Mouse (Mus musculus) splenic B cell, adult 2 months (primary cell): ENCODE measurements around the gene Lrrc73.
A peak's percentile ranks its signal among the peaks of the same experiment; 100 is the strongest.

Experiments
- DNase-seq: peaks from one replicate; pipeline ENCODE4 v3.0.0-alpha.2; 2011; ENCODE audit warnings: low read depth, low spot score
- H3K27me3 ChIP-seq: 2 replicates; pipeline ENCODE4 v1.6.1; 2012; ENCODE audit warnings: mild to moderate bottlenecking, low read length, moderate library complexity, mixed read lengths; ENCODE audit not compliant: control insufficient read depth, poor library complexity, insufficient read depth, severe bottlenecking
- H3K36me3 ChIP-seq: 2 replicates; pipeline ENCODE4 v1.6.1; 2012; ENCODE audit warnings: mild to moderate bottlenecking, low read length, moderate library complexity, mixed read lengths; ENCODE audit not compliant: control insufficient read depth, poor library complexity, insufficient read depth, severe bottlenecking

Lrrc73 gene

DNA sequence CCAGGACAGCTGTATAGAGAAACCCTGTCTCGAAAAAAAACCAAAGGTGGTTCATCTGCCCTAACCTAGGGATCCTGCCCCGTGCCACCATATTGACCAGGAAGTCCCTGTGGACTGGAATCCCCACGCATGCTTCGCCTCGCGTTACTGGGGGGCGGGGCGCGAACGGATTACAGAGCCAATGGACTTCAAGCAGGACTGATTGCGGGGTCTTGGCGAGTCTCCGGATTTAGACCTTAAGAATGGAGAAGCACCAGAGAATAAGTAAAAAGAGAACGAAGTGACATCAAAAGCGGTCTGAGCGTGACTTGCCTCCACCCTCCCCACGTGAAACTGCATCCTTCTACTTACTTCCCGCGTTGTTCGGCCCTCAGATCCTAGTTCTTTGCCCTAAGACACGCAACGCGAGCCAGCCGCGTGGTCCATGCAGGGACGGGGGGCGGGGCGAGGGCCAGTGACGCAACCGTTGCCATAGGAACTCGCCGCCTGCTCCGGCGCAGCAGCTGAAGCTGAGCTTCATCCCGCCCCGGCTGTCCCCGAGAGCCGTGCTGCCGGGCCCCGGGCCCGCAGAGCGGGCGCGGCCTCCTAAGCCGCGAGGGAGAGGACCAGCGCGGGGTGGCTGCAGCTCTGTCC is at the start of gene Lrrc73:
Lrrc73 (plus strand) TSS at position 80 of the 633 bp plus-strand sequence.
- peaks cover 6% of the 10 kb centered on the region for H3K36me3 ChIP-seq
- no peaks in the 10 kb centered on the region for H3K27me3 ChIP-seq
- DNase-seq: peak; percentile 93

DNA sequence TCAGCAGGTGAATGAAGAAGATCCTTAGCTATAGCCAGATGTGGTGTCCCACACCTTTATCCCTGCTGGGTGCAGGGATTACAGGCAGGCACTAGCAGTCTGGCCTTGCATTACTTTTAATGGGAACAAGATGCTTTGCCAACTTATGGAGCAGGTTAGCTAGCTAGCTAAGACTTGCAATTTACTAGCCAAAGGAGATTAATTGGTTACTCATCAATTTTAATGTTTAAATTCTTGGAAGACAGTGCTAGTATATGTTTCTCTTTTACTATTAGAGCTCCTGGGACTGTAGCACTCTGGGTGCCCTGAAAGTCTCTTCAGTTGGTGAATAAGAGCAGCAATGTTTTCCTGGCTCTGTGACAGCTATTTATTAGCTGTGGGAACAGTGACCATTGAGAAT is 46.7 kb upstream of the Lrrc73 start:
- DNase-seq: no peak
- Histone ChIP-seq H3K27me3 (no peaks in the 10 kb centered on the region), H3K36me3 (peaks cover 16% of the 10 kb centered on the region)

DNA sequence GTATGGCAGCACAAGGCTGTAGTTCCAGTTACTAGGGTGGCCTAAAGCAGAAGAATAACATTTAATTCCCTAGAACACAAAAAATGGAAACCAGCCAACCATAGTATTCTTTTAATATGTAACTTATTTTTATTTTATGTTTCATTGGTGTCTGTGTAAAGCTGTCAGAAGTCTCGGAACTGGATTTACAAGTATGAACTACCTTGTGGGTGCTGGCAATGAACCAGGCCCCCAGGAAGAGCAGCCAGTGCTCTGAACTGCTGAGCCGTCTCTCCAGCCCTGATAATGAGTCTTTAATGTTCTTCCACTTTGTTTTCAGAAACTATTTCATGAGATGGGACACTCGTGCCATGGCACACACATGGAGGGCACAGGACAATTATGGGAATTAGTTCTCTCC is 42.8 kb upstream of the Lrrc73 start:
- Histone ChIP-seq H3K27me3 (no peaks in the 10 kb centered on the region), H3K36me3 (peaks cover 18% of the 10 kb centered on the region)
- no peak for DNase-seq

DNA sequence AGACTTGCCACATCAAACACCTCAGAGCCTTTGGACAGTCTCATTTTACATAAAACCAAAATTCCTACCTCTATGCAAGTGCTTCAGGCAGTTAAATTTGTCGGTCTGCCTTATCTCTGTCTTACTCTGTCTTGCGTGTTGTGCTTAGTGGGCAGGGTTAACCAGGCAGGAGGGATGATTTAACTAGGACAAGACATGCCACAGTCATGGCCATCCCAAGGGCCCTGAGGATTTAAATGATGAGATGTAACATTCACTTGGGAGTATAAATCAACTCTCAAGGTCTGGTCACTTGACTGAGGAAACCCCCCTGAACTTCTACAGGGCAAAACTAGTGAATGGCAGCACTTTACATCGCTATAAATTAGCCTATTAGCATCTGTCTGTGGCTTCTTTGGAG is 31.7 kb upstream of the Lrrc73 start:
- DNase-seq: no peak
- Histone ChIP-seq H3K27me3 (no peaks in the 10 kb centered on the region), H3K36me3 (peaks cover 12% of the 10 kb centered on the region)

DNA sequence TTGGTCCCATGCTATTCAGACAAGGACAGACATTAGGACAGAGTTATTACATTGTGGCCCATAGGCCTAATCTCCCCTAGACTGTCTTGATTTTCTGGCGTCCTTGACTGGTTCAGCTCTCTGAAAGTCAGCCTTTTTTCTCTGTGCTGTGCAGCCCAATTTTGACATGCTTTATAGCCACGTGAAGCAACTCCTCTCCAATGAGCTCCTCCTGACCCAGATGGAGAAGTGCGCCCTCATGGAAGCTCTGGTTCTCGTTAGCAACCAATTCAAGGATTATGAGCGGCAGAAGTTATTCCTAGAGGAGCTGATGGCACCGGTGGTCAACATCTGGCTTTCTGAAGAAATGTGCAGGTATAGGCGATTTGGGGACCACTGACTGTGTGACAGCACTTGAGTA is 25.8 kb upstream of the Lrrc73 start:
- peaks cover 15% of the 10 kb centered on the region for H3K36me3 ChIP-seq
- H3K27me3 ChIP-seq: no peaks in the 10 kb centered on the region
- no peak for DNase-seq

DNA sequence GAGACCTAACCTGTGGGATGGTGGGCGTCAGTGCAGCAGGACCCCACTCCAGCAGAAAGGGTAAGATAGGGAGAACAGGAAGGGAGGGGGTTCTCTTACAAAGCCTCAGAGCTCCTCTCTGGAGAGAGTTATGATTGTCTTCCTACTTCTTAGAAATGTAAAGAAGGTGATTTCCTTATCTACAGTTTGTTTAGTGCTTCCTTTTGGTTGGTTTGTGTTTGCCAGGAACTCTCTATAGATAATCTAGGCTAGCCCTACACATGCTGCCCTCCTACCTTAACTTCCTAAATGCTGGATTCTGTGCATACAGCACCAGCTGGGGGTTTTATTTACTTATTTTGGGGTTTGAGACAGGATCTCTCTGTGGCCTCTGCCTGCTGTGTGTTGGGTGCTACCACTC is 17.3 kb upstream of the Lrrc73 start:
- no peaks in the 10 kb centered on the region for H3K27me3 ChIP-seq
- peaks cover 13% of the 10 kb centered on the region for H3K36me3 ChIP-seq
- no peak for DNase-seq

DNA sequence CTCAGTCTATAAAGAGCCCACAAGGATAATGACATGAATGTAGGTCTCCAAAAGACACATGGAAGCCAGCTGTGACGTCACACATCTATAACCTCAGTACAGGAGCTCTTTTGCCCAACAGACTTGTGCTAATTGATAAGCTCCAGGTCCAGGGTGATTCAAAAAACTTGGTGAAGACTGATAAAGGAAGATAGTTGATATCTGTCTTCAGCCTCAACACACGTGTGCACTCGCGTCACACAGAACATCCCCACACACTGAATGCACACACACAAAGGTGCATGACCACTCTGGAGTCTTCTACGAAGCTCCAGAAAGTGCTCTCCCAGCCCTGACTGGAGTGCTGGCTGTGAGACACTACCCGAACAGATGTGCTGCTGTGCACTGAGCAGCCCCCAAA is 16.3 kb upstream of the Lrrc73 start:
- Histone ChIP-seq H3K36me3 (peaks cover 15% of the 10 kb centered on the region), H3K27me3 (no peaks in the 10 kb centered on the region)
- no peak for DNase-seq

DNA sequence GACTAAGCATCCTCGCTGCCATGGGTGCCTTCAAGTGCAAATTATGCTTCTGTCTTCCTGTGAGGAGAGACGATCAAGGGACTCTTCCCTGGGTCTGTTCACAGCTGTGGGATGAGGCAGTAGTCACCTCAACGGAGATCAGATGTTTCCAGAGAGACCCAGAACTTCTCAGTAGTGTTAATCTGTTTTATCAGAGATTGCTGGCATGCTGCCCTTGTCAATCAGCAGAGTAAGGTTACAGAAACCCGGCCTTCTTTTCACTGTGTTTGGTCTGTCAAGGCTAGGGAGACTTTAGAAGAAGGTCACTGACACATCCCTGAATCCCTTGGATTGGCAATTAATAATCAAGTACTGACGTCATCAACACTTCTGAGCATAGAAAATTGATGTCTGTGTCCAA is 15.9 kb upstream of the Lrrc73 start:
- DNase-seq: no peak
- H3K36me3 ChIP-seq: peaks cover 17% of the 10 kb centered on the region
- no peaks in the 10 kb centered on the region for H3K27me3 ChIP-seq

DNA sequence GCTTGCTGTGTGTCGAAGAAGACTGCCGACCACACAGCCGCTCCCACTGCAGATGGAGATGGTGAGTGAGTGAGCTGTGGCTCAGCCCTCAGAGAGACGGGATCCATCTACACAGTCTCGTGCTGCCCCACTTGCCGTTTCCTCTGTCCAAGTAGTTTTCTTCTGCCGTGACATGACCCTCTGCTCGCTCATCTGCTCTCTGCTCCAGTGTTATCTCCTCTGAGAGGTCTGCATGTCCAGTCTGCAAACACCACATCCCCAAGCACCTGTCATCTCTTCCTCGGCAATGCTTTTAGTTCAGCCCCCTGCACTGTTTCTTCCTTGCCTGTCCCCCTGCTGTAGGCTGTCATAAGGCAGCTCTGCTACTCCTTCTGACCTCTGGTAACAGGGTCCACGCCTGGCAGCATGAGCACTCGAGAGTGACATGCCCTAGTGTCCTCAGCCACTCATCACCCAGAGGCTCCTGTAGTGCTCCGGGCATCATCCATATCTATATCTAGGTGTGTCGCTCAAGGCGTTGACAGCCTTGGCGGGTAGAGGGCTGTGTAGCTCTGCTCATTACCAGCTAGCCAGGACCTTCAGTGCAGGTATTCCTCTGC is 13.7 kb upstream of the Lrrc73 start:
- H3K27me3 ChIP-seq: no peaks in the 10 kb centered on the region
- no peak for DNase-seq

DNA sequence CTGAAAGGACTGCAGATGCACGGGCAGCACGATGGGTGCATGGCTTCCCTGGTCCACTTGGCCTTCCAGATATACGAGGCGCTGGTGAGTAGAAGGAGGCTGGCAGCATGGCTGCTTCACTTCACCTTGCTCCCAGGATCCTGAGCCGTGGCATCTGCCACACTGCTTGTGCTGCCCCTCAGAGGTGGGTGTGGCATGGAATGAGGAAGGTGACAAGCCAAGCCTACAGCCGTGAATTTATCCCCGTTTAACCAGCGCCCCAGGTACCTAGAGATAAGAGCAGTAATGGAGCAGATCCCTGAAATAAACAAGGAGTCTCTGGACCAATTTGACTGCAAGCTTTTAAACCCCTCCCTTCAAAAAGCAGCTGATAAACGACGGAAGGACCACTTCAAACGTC is 11.9 kb upstream of the Lrrc73 start:
- Histone ChIP-seq H3K36me3 (peaks cover 12% of the 10 kb centered on the region; the same call in 1 of the 2 replicates), H3K27me3 (no peaks in the 10 kb centered on the region)
- no peak for DNase-seq

More for the DNA sequence above, 13.7 kb upstream of the Lrrc73 start:
- peaks cover 13% of the 10 kb centered on the region for H3K36me3 ChIP-seq

DNA sequence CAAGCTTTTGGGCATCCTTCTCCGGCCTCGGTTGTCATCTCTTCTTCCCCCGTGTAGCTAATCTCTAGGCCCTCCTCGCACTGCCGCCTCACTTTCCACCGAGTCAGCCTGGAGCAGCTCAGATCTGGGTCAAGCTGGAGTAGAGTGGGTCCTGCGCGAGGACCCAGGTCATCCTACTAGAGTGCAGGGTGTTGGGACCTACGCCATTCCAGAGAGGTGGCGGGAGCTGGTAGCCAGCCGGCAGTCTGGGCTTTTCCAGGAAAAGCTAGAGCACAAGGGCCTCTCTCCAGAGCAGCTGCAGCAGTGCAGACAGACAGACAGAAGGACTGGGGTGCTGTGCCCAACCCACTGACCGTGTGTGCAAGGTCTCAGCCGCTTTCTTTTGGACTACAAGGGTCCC is 11.1 kb upstream of the Lrrc73 start:
- Histone ChIP-seq H3K27me3 (no peaks in the 10 kb centered on the region), H3K36me3 (peaks cover 9% of the 10 kb centered on the region; the same call in 1 of the 2 replicates)
- DNase-seq: no peak

DNA sequence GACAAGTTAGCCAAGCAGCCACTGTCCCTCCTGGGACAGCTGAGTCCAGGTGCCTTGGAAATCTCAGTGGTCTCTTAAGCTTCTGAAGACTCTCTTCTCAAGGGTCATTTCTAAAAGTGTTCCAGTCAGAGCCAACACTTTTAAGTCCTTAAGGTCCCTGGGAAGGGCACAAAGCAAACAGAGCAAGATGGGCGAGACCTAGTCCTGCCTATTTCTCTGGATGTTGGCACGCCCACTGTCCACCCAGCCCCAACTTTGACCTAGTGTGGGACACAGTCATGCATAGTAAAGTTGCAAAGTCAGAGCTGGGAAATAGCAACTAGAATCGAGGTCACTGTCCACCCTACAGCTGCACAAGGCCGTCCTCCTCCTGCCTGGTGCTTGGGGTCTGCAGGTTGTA is 10.3 kb upstream of the Lrrc73 start:
- no peak for DNase-seq
- Histone ChIP-seq H3K27me3 (no peaks in the 10 kb centered on the region), H3K36me3 (peaks cover 8% of the 10 kb centered on the region; the same call in 1 of the 2 replicates)

DNA sequence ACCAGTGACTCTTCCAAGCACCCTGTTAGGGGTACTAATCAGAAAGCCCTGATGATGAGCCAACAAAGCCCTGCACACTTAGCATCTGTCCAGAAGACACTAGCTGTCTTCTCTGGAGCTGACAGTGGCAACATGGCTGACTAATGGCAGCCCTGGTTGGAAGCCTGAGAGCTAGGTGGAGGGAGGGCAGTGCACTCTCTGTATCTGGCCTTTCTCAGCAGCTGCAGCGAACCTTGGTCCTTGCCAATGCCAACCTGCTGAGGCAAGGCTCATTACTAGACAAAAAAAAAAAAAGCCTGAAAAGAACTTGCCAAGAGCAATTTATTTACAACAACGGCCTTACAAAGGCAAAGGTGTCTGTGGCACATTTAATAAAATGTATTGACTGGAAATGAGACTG is 9.7 kb upstream of the Lrrc73 start:
- H3K27me3 ChIP-seq: no peaks in the 10 kb centered on the region

DNA sequence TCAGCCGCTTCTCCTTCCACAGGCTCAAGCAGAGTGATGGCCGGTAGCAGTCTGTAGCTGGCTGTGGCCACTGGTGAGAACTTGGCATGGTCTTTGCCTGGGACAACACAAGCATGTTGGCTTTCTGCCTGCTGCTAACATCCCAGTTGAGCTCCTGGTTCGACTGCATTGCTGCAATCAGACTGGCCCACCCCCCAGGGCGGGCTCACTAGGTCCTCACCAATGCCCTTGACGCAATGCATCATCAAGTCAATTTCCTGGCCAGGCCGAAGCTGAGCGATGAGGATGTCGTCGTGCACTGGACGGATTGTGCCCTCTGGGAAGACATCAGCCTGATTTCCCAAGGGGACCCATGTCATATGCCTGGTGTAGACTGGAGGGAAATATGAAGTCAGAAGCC is 8.8 kb upstream of the Lrrc73 start:
- H3K36me3 ChIP-seq: peaks cover 8% of the 10 kb centered on the region; the same call in 1 of the 2 replicates
- no peaks in the 10 kb centered on the region for H3K27me3 ChIP-seq
- DNase-seq: no peak

More for the DNA sequence above, 9.7 kb upstream of the Lrrc73 start:
- no peak for DNase-seq
- H3K36me3 ChIP-seq: peaks cover 8% of the 10 kb centered on the region; the same call in 1 of the 2 replicates

DNA sequence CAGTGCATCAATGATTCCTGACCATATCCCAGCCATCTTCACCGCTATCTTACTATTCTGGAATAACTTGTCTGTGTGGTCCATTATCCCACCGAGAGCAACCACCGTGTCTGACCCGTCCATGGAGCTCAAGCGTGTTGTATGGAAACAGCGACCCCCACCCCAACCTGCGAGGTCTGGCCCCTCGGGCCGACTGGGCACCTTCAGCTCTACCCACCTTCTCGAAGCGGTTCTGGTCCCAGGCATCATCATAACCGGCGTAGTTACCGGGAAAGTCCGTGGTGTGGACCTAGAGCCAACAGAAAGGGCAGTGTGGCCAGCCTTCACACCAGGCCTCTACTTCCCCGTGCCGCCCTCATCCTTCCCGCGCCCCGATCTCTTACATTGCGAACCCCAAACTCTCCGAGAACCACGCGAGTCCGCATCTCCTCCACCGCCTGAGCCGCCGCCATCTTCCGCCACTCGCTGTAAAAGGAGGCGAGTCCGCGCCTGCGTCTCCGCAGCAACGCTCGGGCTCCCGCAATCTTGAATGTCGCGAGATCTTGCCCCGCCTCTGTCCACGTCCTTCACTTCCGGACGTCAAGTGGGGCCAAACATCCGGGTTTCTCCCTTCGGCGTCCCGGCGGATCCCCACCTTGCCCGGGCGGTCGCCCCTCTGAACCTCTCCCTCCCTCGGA is 5.7 kb upstream of the Lrrc73 start, which contains the start of the genes Polr1c and Yipf3:
Polr1c (minus strand) TSS at position 543 of the 677 bp plus-strand sequence.
Yipf3 (plus strand) TSS at position 569 of the 677 bp plus-strand sequence.
- DNase-seq: peak; percentile 94
- no peaks in the 10 kb centered on the region for H3K27me3 ChIP-seq
- H3K36me3 ChIP-seq: peaks cover 6% of the 10 kb centered on the region
